Mouse (Mus musculus) liver, embryonic 13.5 days (tissue): Measurements from ENCODE around the gene Rps6ka4. TPM values are rescaled to one million over a fixed set of nuclear protein-coding genes. Genes with fewer than 3 reads are reported as not detected.

Experiments used
- ATAC-seq: fragments of 200-750 bp; cut with Nextera tagmentation; 2 replicates; pipeline ENCODE4 v1.8.0; 2017; ENCODE audit warnings: low read depth, mild to moderate bottlenecking, moderate number of reproducible peaks, moderate library complexity
- DNase-seq: peaks from one replicate; pipeline ENCODE4 v3.0.0; 2022
- H3K27ac ChIP-seq: fragments of 300-500 bp; sonication (generic); 2 replicates; pipeline ENCODE4 v1.5.1; 2015; ENCODE audit warnings: moderate library complexity, mild to moderate bottlenecking, inconsistent platforms
- H3K27me3 ChIP-seq: fragments of 300-500 bp; sonication (generic); 2 replicates; pipeline ENCODE4 v1.6.1; 2015; ENCODE audit warnings: mild to moderate bottlenecking, inconsistent platforms
- H3K36me3 ChIP-seq: fragments of 300-500 bp; sonication (generic); 2 replicates; pipeline ENCODE4 v1.6.1; 2015; ENCODE audit warnings: mild to moderate bottlenecking, inconsistent platforms
- H3K4me1 ChIP-seq: fragments of 300-500 bp; sonication (generic); replicated peaks from 2 replicates; pipeline ENCODE4 v1.6.1; 2015; ENCODE audit warnings: inconsistent platforms
- H3K4me2 ChIP-seq: fragments of 300-500 bp; sonication (generic); 2 replicates; pipeline ENCODE4 v1.6.1; 2015; ENCODE audit warnings: inconsistent platforms, mild to moderate bottlenecking, moderate library complexity
- H3K4me3 ChIP-seq: fragments of 300-500 bp; sonication (generic); replicated peaks from 2 replicates; pipeline ENCODE4 v1.5.1; 2015; ENCODE audit warnings: mild to moderate bottlenecking, inconsistent platforms
- H3K9ac ChIP-seq: fragments of 300-500 bp; sonication (generic); 2 replicates; pipeline ENCODE4 v1.6.1; 2015; ENCODE audit warnings: mild to moderate bottlenecking, inconsistent platforms
- H3K9me3 ChIP-seq: fragments of 300-500 bp; sonication (generic); replicated peaks from 2 replicates; pipeline ENCODE4 v1.6.1; 2016; ENCODE audit warnings: inconsistent platforms
- WGBS: fragments of 180-500 bp; shearing (Covaris S2); methylation state at CpG from one replicate; pipeline ENCODE4 v1.1.7; 2015; ENCODE audit not compliant: insufficient replicate concordance; 5-methylcytosine and 5-hydroxymethylcytosine counted together
- polyA plus RNA-seq: library from polyadenylated mRNA; unstranded; fragments of >200 nt; fragmentation: Nextera tagmentation; extraction: Ambion mirVana; gene quantifications from 2 replicates; pipeline ENCODE4 v1.2.1, GENCODE M21; 2015

The Rps6ka4 gene
- polyA plus RNA-seq, 1 experiment from 2014 or later: 6.1 TPM

DNA sequence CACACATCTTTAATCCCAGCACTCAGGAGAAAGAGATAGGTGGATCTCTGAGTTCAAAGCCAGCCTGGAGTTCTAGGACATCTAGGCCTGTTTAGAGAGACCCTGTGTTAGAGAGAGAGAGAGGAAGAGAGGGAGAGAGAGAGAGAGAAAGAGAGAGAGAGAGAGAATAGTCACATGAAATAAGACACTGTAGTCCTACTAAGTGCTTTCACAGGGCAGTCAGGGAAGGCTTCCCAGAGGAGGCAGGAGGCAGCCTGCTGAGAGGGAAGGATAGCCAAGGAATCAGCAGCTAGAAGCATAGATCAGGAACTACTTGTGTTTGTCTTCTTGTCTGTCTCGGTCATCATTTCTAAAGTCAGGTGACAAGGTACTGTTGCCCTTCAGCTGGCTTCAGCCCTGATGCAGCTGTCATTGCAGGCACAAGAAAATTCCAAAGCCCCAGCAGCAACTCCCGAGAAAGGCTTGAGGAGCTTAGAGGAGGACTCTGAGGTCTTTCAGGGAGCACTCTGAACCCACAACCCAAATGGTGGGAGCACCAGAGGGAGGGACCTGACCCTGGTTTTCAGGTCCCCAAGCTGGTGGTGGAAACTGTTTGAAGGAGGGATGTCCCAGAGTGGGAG is 18.7 kb upstream of the Rps6ka4 start:
- Histone ChIP-seq H3K9ac (no peak overlapping the region), H3K9me3 (no peaks in the 10 kb centered on the region), H3K4me1 (peaks cover 41% of the 10 kb centered on the region), H3K4me3 (no peak overlapping the region), H3K36me3 (no peaks in the 10 kb centered on the region), H3K27ac (no peak overlapping the region), H3K4me2 (no peak overlapping the region), H3K27me3 (0 out of 2 replicates have a peak, but pooled peaks cover 9% of the 10 kb centered on the region)
- 63% methylated on average over 2 of the region's 2 CpGs for WGBS
- DNase-seq (no peak), ATAC-seq (no peak)

DNA sequence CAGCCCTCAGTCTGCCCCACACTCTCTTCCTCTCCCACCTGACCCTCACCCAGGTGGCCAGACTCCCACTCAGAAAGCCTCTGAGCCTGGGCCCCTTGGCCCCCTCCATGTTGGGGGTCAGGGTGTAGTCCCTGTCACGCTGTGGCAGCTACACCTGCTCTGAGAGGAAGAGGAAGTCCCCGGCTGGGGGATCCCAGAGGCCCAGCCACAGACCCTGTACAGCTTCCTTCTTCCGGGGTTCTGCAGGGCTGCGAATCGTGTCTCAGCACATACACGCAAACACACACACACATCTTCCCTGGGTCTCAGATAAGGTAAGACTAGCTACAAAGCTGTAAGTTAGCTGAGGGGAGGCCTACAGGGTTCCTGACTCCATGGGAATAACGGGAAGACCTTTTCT is 17.6 kb upstream of the Rps6ka4 start, which contains the start of gene Ccdc88b:
Ccdc88b (minus strand) TSS at position 181 of the 400 bp plus-strand sequence.
- Histone ChIP-seq H3K4me3 (peak within 1 kb of the TSS; percentile 30), H3K36me3 (no peaks in the 10 kb centered on the region), H3K9ac (peak within 1 kb of the TSS; percentile 36; the same call in 1 of the 2 replicates), H3K4me2 (peak within 1 kb of the TSS; percentile 25), H3K4me1 (peaks cover 41% of the 10 kb centered on the region), H3K27me3 (0 out of 2 replicates have a peak, but pooled peaks cover 9% of the 10 kb centered on the region), H3K27ac (peak within 1 kb of the TSS; percentile 31; the same call in 1 of the 2 replicates), H3K9me3 (no peaks in the 10 kb centered on the region)
- DNase-seq (no peak), ATAC-seq (no peak)
- WGBS: 13% methylated on average over 7 of the region's 7 CpGs

DNA sequence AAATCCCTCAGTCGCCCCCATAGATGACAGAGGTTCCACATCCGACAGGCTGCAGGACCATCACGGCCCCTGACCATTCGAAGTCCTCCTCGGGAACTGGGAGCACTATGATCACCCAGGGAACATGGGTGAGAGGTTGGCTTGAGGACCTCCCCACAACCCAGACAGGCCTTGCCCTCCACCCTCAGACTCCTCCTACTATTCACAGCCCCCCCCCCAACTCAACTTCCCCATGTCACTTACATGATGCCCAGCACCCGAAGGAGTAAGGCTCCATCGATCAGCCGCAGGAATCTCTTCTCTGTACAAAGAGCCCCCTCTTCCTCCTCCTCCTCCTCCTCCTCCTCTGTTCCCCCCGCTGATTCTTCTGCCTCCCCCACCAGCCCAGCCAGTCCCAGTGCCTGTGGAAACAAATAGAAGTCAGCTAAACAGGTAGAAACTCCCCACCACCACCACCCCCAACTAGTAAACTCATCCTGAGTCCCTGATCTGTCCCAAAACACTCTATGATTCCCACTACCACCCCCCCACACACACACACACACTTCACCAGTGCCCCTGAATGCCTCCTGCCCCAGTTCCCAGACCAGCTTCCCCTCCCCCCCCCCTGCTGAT is 17.1 kb upstream of the Rps6ka4 start:
- Histone ChIP-seq H3K9ac (peak overlapping the region; percentile 36; the same call in 1 of the 2 replicates), H3K9me3 (no peaks in the 10 kb centered on the region), H3K36me3 (no peaks in the 10 kb centered on the region), H3K4me1 (peaks cover 43% of the 10 kb centered on the region), H3K4me3 (peak overlapping the region; percentile 30), H3K4me2 (peak overlapping the region; percentile 25), H3K27ac (no peak overlapping the region), H3K27me3 (0 out of 2 replicates have a peak, but pooled peaks cover 9% of the 10 kb centered on the region)
- DNase-seq: no peak
- ATAC-seq: no peak
- 26% methylated on average over 9 of the region's 9 CpGs for WGBS

DNA sequence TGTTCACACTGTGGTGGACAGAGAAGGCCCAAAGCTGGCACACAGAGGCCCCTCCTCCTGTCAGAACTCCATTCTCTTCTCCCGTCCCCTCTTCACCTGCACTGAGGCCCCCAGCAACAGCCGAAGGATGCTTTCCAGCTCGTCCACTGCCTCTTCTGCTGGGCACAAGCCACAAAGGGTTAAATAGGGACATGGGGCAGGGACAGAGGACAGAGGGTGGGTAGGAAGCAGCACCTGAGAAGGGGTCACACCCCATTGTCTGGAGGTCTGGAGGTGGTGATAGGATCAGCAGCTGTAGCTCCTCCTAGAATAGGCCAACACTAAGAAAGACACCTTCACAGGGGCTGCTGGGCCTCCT is 16.5 kb upstream of the Rps6ka4 start:
- no peak for DNase-seq
- H3K4me2 ChIP-seq: peak overlapping the region; percentile 25
- no peaks in the 10 kb centered on the region for H3K36me3 ChIP-seq
- H3K27me3 ChIP-seq: 0 out of 2 replicates have a peak, but pooled peaks cover 9% of the 10 kb centered on the region
- no peaks in the 10 kb centered on the region for H3K9me3 ChIP-seq
- H3K27ac ChIP-seq: no peak overlapping the region
- H3K4me3 ChIP-seq: no peak overlapping the region
- WGBS: 54% methylated on average over 3 of the region's 3 CpGs
- ATAC-seq: no peak
- no peak overlapping the region for H3K9ac ChIP-seq
- peaks cover 46% of the 10 kb centered on the region for H3K4me1 ChIP-seq

DNA sequence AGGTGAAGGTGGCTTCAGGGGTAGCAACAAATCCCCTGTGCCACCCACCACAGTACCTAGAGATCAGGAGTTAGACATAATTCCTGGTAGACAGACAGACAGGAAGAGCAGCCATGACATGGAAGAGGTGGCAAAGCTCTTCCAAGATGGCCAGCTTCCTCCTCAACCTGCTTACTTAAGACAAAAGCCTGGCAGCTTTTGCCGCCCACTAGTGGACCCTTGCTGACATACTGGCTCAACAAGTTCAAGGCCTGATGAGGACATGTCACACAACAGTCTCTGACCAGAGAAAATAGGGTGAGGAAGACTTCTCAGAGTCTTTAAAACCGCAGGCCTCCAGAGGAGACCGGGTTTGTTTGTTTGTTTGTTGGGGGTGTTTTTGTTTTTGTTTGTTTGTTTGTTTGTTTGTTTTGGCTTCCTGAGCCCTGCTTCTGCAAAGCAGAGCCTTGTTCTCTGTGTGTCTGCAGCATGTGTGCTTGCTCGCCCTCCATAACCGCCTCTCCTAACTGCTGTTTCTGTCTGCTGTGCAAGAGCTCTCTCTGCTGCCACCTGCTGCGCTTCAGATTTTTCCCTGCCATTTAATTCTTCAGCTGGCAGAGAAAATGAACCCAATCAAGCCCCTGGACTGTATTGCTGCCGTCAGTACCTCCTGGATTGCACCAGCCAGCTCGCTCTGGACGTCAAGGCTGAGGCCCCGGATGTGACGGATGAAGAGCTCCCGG is 16.0 kb upstream of the Rps6ka4 start:
- no peak for DNase-seq
- no peak for ATAC-seq
- H3K27ac ChIP-seq: no peak overlapping the region
- peak overlapping the region; percentile 57 for H3K4me2 ChIP-seq
- H3K9me3 ChIP-seq: no peaks in the 10 kb centered on the region
- 45% methylated on average over 12 of the region's 12 CpGs for WGBS
- H3K9ac ChIP-seq: no peak overlapping the region
- H3K27me3 ChIP-seq: 0 out of 2 replicates have a peak, but pooled peaks cover 9% of the 10 kb centered on the region
- no peak overlapping the region for H3K4me3 ChIP-seq
- H3K4me1 ChIP-seq: peaks cover 46% of the 10 kb centered on the region
- H3K36me3 ChIP-seq: no peaks in the 10 kb centered on the region

DNA sequence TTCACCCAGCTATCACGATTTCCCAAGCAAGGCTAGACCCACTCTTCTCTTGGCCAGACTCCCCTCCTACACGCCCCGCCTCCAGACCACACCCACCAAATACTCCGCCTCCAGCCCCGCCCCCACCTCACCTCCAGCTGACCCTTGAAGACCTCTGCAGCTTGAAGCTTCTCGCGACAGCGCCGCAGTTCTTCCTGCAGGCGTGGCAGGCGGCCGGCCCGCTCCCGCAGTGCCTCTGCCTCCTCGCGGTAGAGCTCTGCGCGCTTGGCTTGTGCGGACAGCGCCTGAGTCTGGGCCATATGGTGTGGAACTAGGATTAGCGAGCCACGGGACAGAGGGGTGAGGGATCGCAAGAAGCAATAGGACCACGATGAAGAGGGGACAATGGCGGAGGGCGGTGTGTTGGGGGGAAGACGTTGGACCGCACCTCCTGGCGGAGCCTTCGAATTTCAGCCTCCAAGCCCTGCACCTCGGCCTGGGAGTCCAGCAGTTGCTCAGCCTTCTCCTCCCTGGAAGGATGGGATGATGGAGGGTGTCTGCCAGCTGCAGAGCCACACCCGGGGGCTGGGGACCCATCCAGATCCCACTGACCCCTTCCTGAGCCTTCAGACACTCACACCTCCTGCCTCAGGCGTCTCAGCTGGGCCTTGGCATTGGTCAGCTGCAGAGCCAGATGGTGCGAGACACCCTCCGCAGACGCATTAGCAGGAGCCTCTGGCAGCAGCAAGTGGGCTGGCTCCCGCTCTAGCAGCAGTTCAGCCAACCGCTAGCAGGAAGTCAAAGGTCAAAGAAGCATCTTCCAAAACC is 15.0 kb upstream of the Rps6ka4 start:
- DNase-seq (no peak), ATAC-seq (peak; percentile 60)
- Histone ChIP-seq H3K9ac (peak overlapping the region; percentile 47; the same call in 1 of the 2 replicates), H3K36me3 (no peaks in the 10 kb centered on the region), H3K4me1 (peaks cover 40% of the 10 kb centered on the region), H3K27ac (no peak overlapping the region), H3K9me3 (no peaks in the 10 kb centered on the region), H3K4me3 (peak overlapping the region; percentile 36), H3K4me2 (peak overlapping the region; percentile 57), H3K27me3 (0 out of 2 replicates have a peak, but pooled peaks cover 9% of the 10 kb centered on the region)
- WGBS: 23% methylated on average over 38 of the region's 38 CpGs

DNA sequence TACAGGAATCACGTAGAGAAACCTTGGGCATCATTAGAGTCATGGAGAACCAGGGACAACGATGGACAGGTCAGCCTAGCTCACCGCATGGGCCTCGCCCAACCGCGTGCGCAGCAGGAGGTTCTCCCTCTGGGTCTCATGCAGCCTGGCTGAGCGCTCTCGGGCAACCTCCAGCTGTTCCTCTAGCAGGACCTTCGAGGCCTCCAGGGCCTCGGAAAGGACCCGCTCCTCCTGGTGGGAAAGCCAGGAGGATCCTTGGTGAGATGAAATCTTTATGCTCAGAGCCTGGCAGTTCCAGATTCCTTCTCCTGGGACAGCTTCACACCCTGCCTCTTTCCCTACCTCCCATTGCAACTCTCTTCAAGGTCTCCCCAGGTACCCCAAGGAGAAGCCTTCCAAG is 14.2 kb upstream of the Rps6ka4 start:
- Histone ChIP-seq H3K27ac (no peak overlapping the region), H3K4me3 (no peak overlapping the region), H3K9ac (no peak overlapping the region), H3K4me2 (no peak overlapping the region), H3K9me3 (no peaks in the 10 kb centered on the region), H3K4me1 (peaks cover 39% of the 10 kb centered on the region), H3K36me3 (no peaks in the 10 kb centered on the region), H3K27me3 (0 out of 2 replicates have a peak, but pooled peaks cover 9% of the 10 kb centered on the region)
- DNase-seq: no peak
- ATAC-seq: no peak
- 80% methylated on average over 12 of the region's 12 CpGs for WGBS

DNA sequence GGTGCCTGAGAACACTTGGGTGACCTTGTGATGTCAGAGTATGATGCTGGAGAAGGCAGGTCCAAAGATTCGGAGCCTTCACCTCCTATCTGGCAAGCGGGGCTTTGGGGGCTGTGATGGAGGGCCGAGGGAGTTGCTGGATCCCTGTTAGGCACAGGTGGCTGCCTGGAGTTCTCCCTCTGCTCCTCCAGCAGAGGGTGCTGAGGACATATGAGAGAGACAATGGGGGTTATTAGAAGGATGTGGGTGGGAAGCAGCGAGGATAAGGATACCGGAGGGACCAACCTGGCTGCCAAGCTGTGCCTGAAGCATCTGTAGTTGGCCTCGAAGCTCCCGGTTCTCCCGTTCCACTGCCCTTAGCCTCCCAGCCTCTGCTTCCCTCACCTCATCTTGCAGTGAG is 13.5 kb upstream of the Rps6ka4 start:
- Histone ChIP-seq H3K4me2 (no peak overlapping the region), H3K27me3 (peaks cover 17% of the 10 kb centered on the region; the same call in 1 of the 2 replicates), H3K36me3 (no peaks in the 10 kb centered on the region), H3K9me3 (no peaks in the 10 kb centered on the region), H3K4me3 (no peak overlapping the region), H3K4me1 (peaks cover 39% of the 10 kb centered on the region), H3K9ac (no peak overlapping the region), H3K27ac (no peak overlapping the region)
- 77% methylated on average over 8 of the region's 8 CpGs for WGBS
- no peak for DNase-seq
- no peak for ATAC-seq

DNA sequence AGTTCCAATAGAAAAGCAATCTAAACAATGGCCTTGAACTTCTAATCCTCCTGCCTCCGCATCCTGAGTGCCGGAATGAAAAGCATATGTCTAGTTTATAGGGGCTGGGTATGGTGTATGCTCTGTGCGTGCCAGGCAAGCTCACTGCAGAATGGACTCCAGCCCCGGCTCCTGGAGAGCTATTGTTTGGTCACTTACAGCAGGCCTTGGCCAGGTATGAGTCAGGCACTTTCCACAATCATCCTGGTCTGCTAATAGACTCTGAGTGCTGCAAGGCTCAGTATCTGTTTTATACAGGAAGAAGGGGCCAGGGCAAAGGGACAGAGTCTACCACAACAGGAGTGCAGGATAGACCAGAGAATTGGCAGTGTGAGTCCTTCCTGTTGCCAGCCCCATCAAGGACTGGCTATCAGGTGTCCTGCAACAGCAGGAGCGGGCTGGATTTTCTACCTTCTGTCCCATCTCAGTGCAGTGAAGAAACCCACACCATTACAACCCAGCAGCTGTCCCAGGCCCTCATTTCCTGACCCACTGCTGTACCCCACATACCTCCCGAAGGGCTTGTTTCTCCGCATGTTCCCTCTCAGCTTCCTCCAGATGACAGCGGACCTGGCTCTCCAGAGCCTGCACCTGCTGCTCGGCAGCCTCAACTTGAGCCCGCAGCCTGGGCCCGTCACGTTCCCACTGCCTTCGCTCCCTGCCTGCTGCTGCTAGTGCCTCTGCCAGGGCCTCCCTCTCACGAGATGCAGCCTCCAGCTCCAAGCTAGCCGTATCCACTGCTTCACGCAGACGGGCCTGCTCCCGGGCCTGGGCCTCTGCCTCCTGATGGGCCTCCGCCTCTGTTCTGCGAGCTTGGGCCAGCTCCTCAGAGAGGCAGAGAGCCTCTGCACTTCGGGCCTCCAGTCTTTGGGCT is 12.2 kb upstream of the Rps6ka4 start:
- H3K4me1 ChIP-seq: peaks cover 33% of the 10 kb centered on the region
- H3K36me3 ChIP-seq: no peaks in the 10 kb centered on the region
- H3K4me3 ChIP-seq: no peak overlapping the region
- H3K27me3 ChIP-seq: peaks cover 28% of the 10 kb centered on the region
- DNase-seq: no peak
- no peak overlapping the region for H3K4me2 ChIP-seq
- H3K27ac ChIP-seq: no peak overlapping the region
- 80% methylated on average over 21 of the region's 21 CpGs for WGBS
- no peak overlapping the region for H3K9ac ChIP-seq
- no peaks in the 10 kb centered on the region for H3K9me3 ChIP-seq
- ATAC-seq: no peak

DNA sequence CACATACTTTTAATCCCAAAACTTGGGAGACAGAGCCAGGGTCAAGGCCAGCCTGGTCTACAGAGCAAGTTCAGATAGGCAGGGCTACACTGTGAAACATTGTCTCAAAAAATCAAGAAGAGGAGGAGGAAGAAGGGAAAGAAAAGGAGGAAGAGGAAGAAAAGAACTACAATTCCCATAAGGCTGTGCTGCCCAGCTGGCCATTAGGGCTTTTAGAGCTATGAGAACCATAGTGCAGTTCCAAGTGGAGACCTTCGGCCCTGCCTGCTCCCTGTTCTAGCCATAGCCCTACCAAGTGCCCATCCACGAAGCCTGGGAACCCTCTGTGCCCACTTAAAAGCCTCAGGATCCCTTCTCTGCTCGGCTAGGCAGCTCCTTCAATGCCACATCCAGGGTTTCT is 11.1 kb upstream of the Rps6ka4 start:
- Histone ChIP-seq H3K4me2 (no peak overlapping the region), H3K36me3 (no peaks in the 10 kb centered on the region), H3K9me3 (no peaks in the 10 kb centered on the region), H3K4me1 (peaks cover 21% of the 10 kb centered on the region), H3K9ac (no peak overlapping the region), H3K27me3 (peaks cover 36% of the 10 kb centered on the region), H3K4me3 (no peak overlapping the region), H3K27ac (no peak overlapping the region)
- no peak for DNase-seq
- ATAC-seq: no peak
- WGBS: 69% methylated on average over 3 of the region's 3 CpGs
